9 mouse cellular contexts compared by ENCODE assay signal in genomic region chr17:13683411-13684174, GRCm38 (mm10).
A peak's percentile ranks its signal among the peaks of the same experiment; 100 is the strongest.
DNase-seq lines count a peak whose midpoint lies in the region; ATAC-seq and TF ChIP-seq lines count a peak whose summit lies in the region.
"Had no signal": no experiment of that assay in that cellular context is flagged by ENCODE, and none has a peak within 500 bp of the region (broad histone marks: within the 10 kb centered on the region; RNA-seq: fewer than 3 reads in every experiment).

No protein-coding gene starts in this region.

- peak overlapping the region; percentile 15 for H3K4me3 ChIP-seq in hindbrain, postnatal 0 days (ENCODE audit: low read length)
- H3K4me3 ChIP-seq in liver, embryonic 13.5 days (replicated peaks), result peak overlapping the region; percentile 23
- H3K4me3 ChIP-seq in myocyte, result peak overlapping the region; percentile 43
- H3K4me3 ChIP-seq: erythroblast, embryonic 14.5 days had no signal

- 30% methylated on average over 15 of the region's 15 CpGs for WGBS in hindbrain, postnatal 0 days
- WGBS in liver, embryonic 13.5 days (ENCODE audit: insufficient replicate concordance), result 8% methylated on average over 15 of the region's 15 CpGs

- peak; percentile 77 for ATAC-seq in hindbrain, postnatal 0 days
- peak; percentile 82 for ATAC-seq in liver, embryonic 13.5 days (ENCODE audit: low read depth)

- H3K9ac ChIP-seq in hindbrain, postnatal 0 days (replicated peaks; ENCODE audit: low read length), result peak overlapping the region; percentile 28; the same call in 1 of the 2 replicates
- H3K9ac ChIP-seq in liver, embryonic 13.5 days, result peak overlapping the region; percentile 51; the same call in 1 of the 2 replicates

- H3K27ac ChIP-seq in hindbrain, postnatal 0 days, result peak overlapping the region; percentile 73
- peak overlapping the region; percentile 72 for H3K27ac ChIP-seq in liver, embryonic 13.5 days

- peak; percentile 37 for TF ChIP-seq POLR2A in myocyte (IDR thresholded peaks at IDR 0.05; ENCODE audit: insufficient read length, low read depth)

- no peaks in the 10 kb centered on the region for H3K79me2 ChIP-seq in myocyte (ENCODE audit: control insufficient read depth, insufficient read depth)

- no peaks in the 10 kb centered on the region for H3K27me3 ChIP-seq in hindbrain, postnatal 0 days (ENCODE audit: insufficient read depth, low read length)
- H3K27me3 ChIP-seq in liver, embryonic 13.5 days, result no peaks in the 10 kb centered on the region
- H3K27me3 ChIP-seq in myocyte (ENCODE audit: control insufficient read depth, insufficient read depth, insufficient read length), result no peaks in the 10 kb centered on the region

- TF ChIP-seq CTCF in hindbrain, postnatal 0 days (IDR thresholded peaks at IDR 0.05; ENCODE audit: low read depth), result no peak

- peak overlapping the region; percentile 42 for H3K4me2 ChIP-seq in hindbrain, postnatal 0 days (ENCODE audit: low read depth, low read length)
- peak overlapping the region; percentile 46 for H3K4me2 ChIP-seq in liver, embryonic 13.5 days
- H3K4me2 ChIP-seq in myocyte (ENCODE audit: low read depth), result peak overlapping the region; percentile 69

- no peaks in the 10 kb centered on the region for H3K36me3 ChIP-seq in hindbrain, postnatal 0 days (ENCODE audit: insufficient read depth, low read length)
- H3K36me3 ChIP-seq in liver, embryonic 13.5 days, result no peaks in the 10 kb centered on the region
- H3K36me3 ChIP-seq in myocyte (ENCODE audit: control insufficient read depth, insufficient read depth), result no peaks in the 10 kb centered on the region

- no peaks in the 10 kb centered on the region for H3K9me3 ChIP-seq in hindbrain, postnatal 0 days (ENCODE audit: low read length)
- H3K9me3 ChIP-seq in liver, embryonic 13.5 days (replicated peaks), result no peaks in the 10 kb centered on the region

- H3ac ChIP-seq in myocyte (ENCODE audit: control insufficient read depth, insufficient read length), result peak overlapping the region; percentile 16

- DNase-seq in CD4-positive helper T cell, adult 2 months (ENCODE audit: low read depth, low spot score), result peak; percentile 86
- peak; percentile 63 to 73 for DNase-seq in adrenal gland, postnatal 36 days
- peak; percentile 65 to 76 for DNase-seq in gastrocnemius, adult 8-10 months (ENCODE audit: low spot score in 2 of 2)
- DNase-seq in hindbrain, postnatal 0 days (ENCODE audit: low spot score), result peak; percentile 62
- DNase-seq in liver, embryonic 13.5 days, result peak; percentile 14
- peak; percentile 51 to 52 for DNase-seq in thymus, postnatal 10 days (ENCODE audit: low spot score in 2 of 2)
- no peak for DNase-seq in cerebellum, adult 9-11 months

- peaks cover 16% of the 10 kb centered on the region for H3K4me1 ChIP-seq in hindbrain, postnatal 0 days (ENCODE audit: insufficient read depth, low read length)
- H3K4me1 ChIP-seq in liver, embryonic 13.5 days (replicated peaks), result peaks cover 28% of the 10 kb centered on the region

TF ChIP-seq in myocyte, 11 proteins besides CTCF, POLR2A, EP300 and RAD21:
- peak in 1 of 3 experiments; percentile 2 for TF ChIP-seq MYOG (IDR thresholded peaks at IDR 0.05; ENCODE audit: control insufficient read depth in 1 of 3, insufficient read depth in 1 of 3, insufficient read length in 2 of 3, low read depth in 2 of 3)
- TF ChIP-seq MYOD1 (IDR thresholded peaks at IDR 0.05; ENCODE audit: control insufficient read depth in 1 of 3, insufficient read length in 2 of 3, low read depth in 2 of 3), result no peak
